Comparison of ENCODE assay signal across 8 mouse cellular contexts in the genomic region with DNA sequence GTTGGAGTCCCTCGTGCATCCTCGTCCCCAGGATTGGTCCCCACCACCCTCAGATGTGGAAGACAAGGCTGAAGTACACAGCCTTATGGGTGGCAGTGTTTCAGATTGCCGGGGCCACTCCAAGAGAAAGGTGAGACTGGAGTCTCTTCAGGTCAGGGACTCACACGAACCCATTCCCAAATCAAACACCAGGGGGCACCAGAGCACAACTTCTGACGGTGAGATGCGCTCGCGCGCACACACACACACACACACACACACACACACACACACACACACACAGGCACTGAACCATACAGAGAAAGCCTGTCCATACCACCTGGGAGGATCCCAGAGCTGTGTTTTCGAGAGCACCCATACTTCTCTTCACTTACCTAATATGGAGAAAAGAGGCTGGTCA. TPM values are rescaled to one million over a fixed set of nuclear protein-coding genes. Genes with fewer than 3 reads are reported as not detected.
DNase-seq lines count a peak whose midpoint lies in the region; ATAC-seq and TF ChIP-seq lines count a peak whose summit lies in the region.

No protein-coding gene starts in this region.

- TF ChIP-seq POLR2A in MEL (IDR thresholded peaks at IDR 0.05; ENCODE audit: control insufficient read depth in 1 of 2, insufficient read depth in 1 of 2, low read depth in 1 of 2, low read length in 2 of 2, poor library complexity in 1 of 2), result no peak

- H3K4me2 ChIP-seq in forebrain, postnatal 0 days (ENCODE audit: low read depth), result no peak overlapping the region
- H3K4me2 ChIP-seq in hindbrain, embryonic 15.5 days, result no peak overlapping the region

- H3K4me3 ChIP-seq in MEL (ENCODE audit: control insufficient read depth in 1 of 2, insufficient read depth in 1 of 2, low read depth in 2 of 2, low read length in 2 of 2), result no peak overlapping the region
- no peak overlapping the region for H3K4me3 ChIP-seq in forebrain, postnatal 0 days (ENCODE audit: low read depth, low read length)
- H3K4me3 ChIP-seq in hindbrain, embryonic 15.5 days, result no peak overlapping the region

- H3K79me2 ChIP-seq in MEL (ENCODE audit: control insufficient read depth, insufficient read depth, low read length, poor library complexity), result no peaks in the 10 kb centered on the region

- peak; percentile 80 for DNase-seq in MEL (ENCODE audit: low read depth, low spot score)
- DNase-seq in cerebellum, adult 18-20 months, result peak; percentile 73 to 83
- DNase-seq in forebrain, postnatal 0 days, result peak; percentile 90
- peak; percentile 73 to 94 for DNase-seq in layer of hippocampus, postnatal 25 days (ENCODE audit: extremely low spot score in 1 of 2, low spot score in 1 of 2)
- DNase-seq in lung, postnatal 4 days, result peak; percentile 67 to 83
- DNase-seq in right cerebral cortex, adult 2 months (ENCODE audit: low spot score in 2 of 2), result peak; percentile 85
- DNase-seq in urinary bladder, postnatal 36 days (ENCODE audit: low spot score in 2 of 2), result peak; percentile 53 to 62

- WGBS in forebrain, postnatal 0 days, result 3% methylated on average over 10 of the region's 10 CpGs
- WGBS in hindbrain, embryonic 15.5 days, result 4% methylated on average over 8 of the region's 10 CpGs

- H3K27me3 ChIP-seq in MEL (ENCODE audit: control insufficient read depth in 1 of 2, insufficient read depth in 2 of 2, low read length in 2 of 2), result no peaks in the 10 kb centered on the region
- no peaks in the 10 kb centered on the region for H3K27me3 ChIP-seq in forebrain, postnatal 0 days (ENCODE audit: insufficient read depth, low read length)
- no peaks in the 10 kb centered on the region for H3K27me3 ChIP-seq in hindbrain, embryonic 15.5 days

- TF ChIP-seq RAD21 in MEL (IDR thresholded peaks at IDR 0.05; ENCODE audit: low read depth, low read length), result peak; percentile 65

- H3K9me3 ChIP-seq in MEL (replicated peaks; ENCODE audit: insufficient read depth, low read length), result no peaks in the 10 kb centered on the region
- H3K9me3 ChIP-seq in forebrain, postnatal 0 days (ENCODE audit: low read length), result no peaks in the 10 kb centered on the region
- H3K9me3 ChIP-seq in hindbrain, embryonic 15.5 days, result no peaks in the 10 kb centered on the region

- H3K36me3 ChIP-seq in MEL (ENCODE audit: control insufficient read depth in 1 of 2, insufficient read depth in 2 of 2, low read length in 2 of 2), result peaks cover 0 to 2% of the 10 kb centered on the region in 2 experiments; a peak in 1 of 4 replicates
- H3K36me3 ChIP-seq in forebrain, postnatal 0 days (ENCODE audit: insufficient read depth), result peaks cover 35% of the 10 kb centered on the region
- H3K36me3 ChIP-seq in hindbrain, embryonic 15.5 days, result peaks cover 7% of the 10 kb centered on the region; the same call in 1 of the 2 replicates

- H3K27ac ChIP-seq in MEL (ENCODE audit: control insufficient read depth, low read depth, low read length), result no peak overlapping the region
- no peak overlapping the region for H3K27ac ChIP-seq in forebrain, postnatal 0 days (ENCODE audit: low read depth, low read length)
- no peak overlapping the region for H3K27ac ChIP-seq in hindbrain, embryonic 15.5 days (replicated peaks)

- H3K4me1 ChIP-seq in MEL (ENCODE audit: control insufficient read depth in 1 of 2, insufficient read depth in 2 of 2, low read length in 2 of 2), result peaks cover 0 to under 1% of the 10 kb centered on the region in 2 experiments; a peak in 1 of 4 replicates
- no peaks in the 10 kb centered on the region for H3K4me1 ChIP-seq in forebrain, postnatal 0 days (ENCODE audit: insufficient read depth)
- H3K4me1 ChIP-seq in hindbrain, embryonic 15.5 days (replicated peaks), result no peaks in the 10 kb centered on the region

- no peak for TF ChIP-seq EP300 in MEL (IDR thresholded peaks at IDR 0.05; ENCODE audit: low read depth in 1 of 2, low read length in 2 of 2)

- TF ChIP-seq CTCF in MEL (IDR thresholded peaks at IDR 0.05 in 2 of 3, conservative IDR thresholded peaks at IDR 0.05 in 1 of 3; ENCODE audit: control insufficient read depth in 1 of 3, insufficient read depth in 1 of 3, low read depth in 2 of 3, low read length in 3 of 3, poor library complexity in 1 of 3, severe bottlenecking in 1 of 3), result peak; percentile 53 to 82 (median 80)
- TF ChIP-seq CTCF in forebrain, postnatal 0 days (IDR thresholded peaks at IDR 0.05; ENCODE audit: low read depth), result peak; percentile 94

- H3K9ac ChIP-seq in MEL (ENCODE audit: control insufficient read depth, low read depth, low read length, poor library complexity, severe bottlenecking), result no peak overlapping the region
- no peak overlapping the region for H3K9ac ChIP-seq in forebrain, postnatal 0 days
- H3K9ac ChIP-seq in hindbrain, embryonic 15.5 days, result no peak overlapping the region

- peak; percentile 51 for ATAC-seq in forebrain, postnatal 0 days
- peak; percentile 60 for ATAC-seq in hindbrain, embryonic 15.5 days (ENCODE audit: low FRiP score, low read depth)

TF ChIP-seq in MEL, 35 proteins besides CTCF, POLR2A, EP300 and RAD21:
- peak; percentile 53 for TF ChIP-seq ZC3H11A (IDR thresholded peaks at IDR 0.05; ENCODE audit: low read depth, low read length)
- TF ChIP-seq MEF2A (IDR thresholded peaks at IDR 0.05; ENCODE audit: extremely low read depth, insufficient replicate concordance, low read depth, low read length, poor library complexity, severe bottlenecking), result no peak
- peak; percentile 84 for TF ChIP-seq SMC3 (IDR thresholded peaks at IDR 0.05; ENCODE audit: low read depth, low read length)
- no peak for TF ChIP-seq CHD1 (IDR thresholded peaks at IDR 0.05; ENCODE audit: low read depth, low read length)

RNA-seq across cellular contexts. Expression of a gene that starts 7.2 kb away (rescaled TPM):
- total RNA-seq in MEL (2012; rRNA removed), result not detected in 2 replicates
- not detected for polyA plus RNA-seq in MEL (2012; ENCODE audit: insufficient read depth in 1 of 2, insufficient read length in 2 of 2, low read depth in 1 of 2, low replicate concordance in 2 of 2, missing spikeins in 1 of 2)
- total RNA-seq in forebrain, postnatal 0 days (2014; rRNA removed), result 2.7 and 3.0 TPM in 2 replicates
- polyA plus RNA-seq in forebrain, postnatal 0 days (2015; fragmentation: Nextera tagmentation; extraction: Ambion mirVana), result 2.6 and 4.2 TPM in 2 replicates
- polyA plus RNA-seq in hindbrain, embryonic 15.5 days (2015; fragmentation: Nextera tagmentation; extraction: Ambion mirVana), result 9.9 and 10.9 TPM in 2 replicates
- total RNA-seq in layer of hippocampus, postnatal 25 days (2021), result 1 to 10 TPM; 3.8 to 4.7 TPM

RNA-seq across cellular contexts. Expression of a gene that starts 32.5 kb away (rescaled TPM):
- under 0.01 and 0.03 TPM in 2 replicates for total RNA-seq in MEL (2012; rRNA removed)
- under 1 TPM in 1 of 2 experiments, not detected in 1; 0.14 TPM for polyA plus RNA-seq in MEL (2012; ENCODE audit: insufficient read depth in 1 of 2, insufficient read length in 2 of 2, low read depth in 1 of 2, low replicate concordance in 2 of 2, missing spikeins in 1 of 2)
- 28.2 and 30.7 TPM in 2 replicates for total RNA-seq in forebrain, postnatal 0 days (2014; rRNA removed)
- 6.4 and 9.6 TPM in 2 replicates for polyA plus RNA-seq in forebrain, postnatal 0 days (2015; fragmentation: Nextera tagmentation; extraction: Ambion mirVana)
- 17.3 and 17.4 TPM in 2 replicates for polyA plus RNA-seq in hindbrain, embryonic 15.5 days (2015; fragmentation: Nextera tagmentation; extraction: Ambion mirVana)
- 10 to 100 TPM; 30.5 to 33.1 TPM for total RNA-seq in layer of hippocampus, postnatal 25 days (2021)

Comparison
In these comparisons a context has a peak if more than half of its experiments do, and no peak if none do; other contexts are left out.
1. RNA of a gene that starts 32.5 kb away (total RNA-seq): 30.5 to 33.1 TPM in layer of hippocampus, postnatal 25 days and 28.2 to 30.7 TPM in forebrain, postnatal 0 days; under 0.01 to 0.03 TPM in MEL; every median in the first group is over 10 times any median in the second.
2. Peak in every context shown above with its lines, with median percentiles within 50 percentile points of each other: DNase-seq.